Mouse (Mus musculus): ENCODE measurements around the gene Tinag.

DNA sequence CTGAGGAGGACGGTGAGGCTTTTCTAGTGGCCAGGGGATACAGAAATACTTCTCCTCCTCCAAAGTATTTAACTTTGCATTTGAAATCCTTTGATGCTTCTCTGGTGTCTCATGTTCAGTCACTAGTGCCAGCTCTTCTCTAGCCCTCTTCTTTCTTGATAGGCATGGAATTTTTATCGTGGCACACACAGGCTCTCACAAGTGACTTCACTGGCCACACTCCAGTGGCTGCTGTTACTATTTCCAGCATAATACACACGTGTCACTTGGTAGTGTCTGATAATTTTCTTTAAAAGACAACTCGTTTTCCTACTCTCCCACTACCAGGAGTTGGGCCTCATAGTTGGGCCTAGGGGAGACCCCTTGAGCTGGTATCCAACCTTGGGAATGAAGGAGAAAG lies 26.7 kb downstream of the Tinag start:
- no peak for TF ChIP-seq POLR2A (IDR thresholded peaks at IDR 0.05; ENCODE audit: low read depth, low read length)
- no peak for TF ChIP-seq CTCF (IDR thresholded peaks at IDR 0.05; ENCODE audit: extremely low read depth, insufficient read length, insufficient replicate concordance, low read depth, low read length)

Measured in small intestine, adult 2 months (tissue).